Comparison of ENCODE assay signal across 29 mouse cellular contexts in the genomic region with DNA sequence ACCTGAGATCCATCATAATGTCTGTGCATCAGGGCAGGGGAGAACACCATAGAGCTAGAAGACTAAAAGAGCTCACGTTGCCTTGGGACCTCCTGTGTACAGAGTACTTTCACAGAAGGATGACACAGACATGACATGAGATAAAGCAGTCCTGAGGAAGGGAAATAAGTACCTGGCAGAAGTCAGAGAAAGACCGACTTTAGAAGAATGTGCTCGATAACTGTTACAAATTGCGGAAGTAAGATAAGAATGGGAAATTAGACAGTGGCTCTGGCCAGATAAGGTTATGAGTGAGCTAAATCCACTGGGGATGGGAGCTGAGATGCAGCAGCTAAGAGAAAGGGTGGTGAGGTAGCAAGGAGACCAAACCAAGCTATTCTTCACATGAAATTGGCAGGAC.
DNase-seq lines count a peak whose midpoint lies in the region; ATAC-seq and TF ChIP-seq lines count a peak whose summit lies in the region.
"Had no signal": no experiment of that assay in that cellular context is flagged by ENCODE, and none has a peak within 500 bp of the region (broad histone marks: within the 10 kb centered on the region; RNA-seq: fewer than 3 reads in every experiment).

No protein-coding gene starts in this region.

- H3K36me3 ChIP-seq in MEL (ENCODE audit: control insufficient read depth in 1 of 2, insufficient read depth in 2 of 2, low read length in 2 of 2) = peaks cover 0 to 18% of the 10 kb centered on the region in 2 experiments; a peak in 2 of 4 replicates
- no peaks in the 10 kb centered on the region for H3K36me3 ChIP-seq in liver, embryonic 14.5 days (replicated peaks; ENCODE audit: control insufficient read depth, insufficient read depth, low read depth)
- H3K36me3 ChIP-seq: embryonic facial prominence, embryonic 13.5 days; forebrain, embryonic 10.5 days; heart, embryonic 13.5 days; hindbrain, embryonic 12.5 days; intestine, embryonic 15.5 days; midbrain, embryonic 10.5 days; neural tube, embryonic 12.5 days had no signal

- TF ChIP-seq CTCF in MEL (IDR thresholded peaks at IDR 0.05 in 2 of 3, conservative IDR thresholded peaks at IDR 0.05 in 1 of 3; ENCODE audit: control insufficient read depth in 1 of 3, insufficient read depth in 1 of 3, low read depth in 2 of 3, low read length in 3 of 3, poor library complexity in 1 of 3, severe bottlenecking in 1 of 3) = no peak
- no peak for TF ChIP-seq CTCF in liver, embryonic 14.5 days (IDR thresholded peaks at IDR 0.05; ENCODE audit: low read depth)

- H3K27ac ChIP-seq in MEL (ENCODE audit: control insufficient read depth, low read depth, low read length) = peak overlapping the region; percentile 33; the same call in 1 of the 2 replicates
- H3K27ac ChIP-seq in liver, embryonic 14.5 days = no peak overlapping the region
- H3K27ac ChIP-seq: embryonic facial prominence, embryonic 13.5 days; forebrain, embryonic 10.5 days; heart, embryonic 13.5 days; hindbrain, embryonic 12.5 days; hindbrain, postnatal 0 days; intestine, embryonic 15.5 days; kidney, postnatal 0 days; midbrain, embryonic 10.5 days; neural tube, embryonic 12.5 days had no signal

- peak; percentile 85 for DNase-seq in MEL (ENCODE audit: low read depth, low spot score)
- DNase-seq in liver, embryonic 14.5 days (ENCODE audit: low read depth in 3 of 3, low spot score in 3 of 3) = peak in 1 of 3 experiments; percentile 6
- no peak for DNase-seq in T-cell, adult 2 months (ENCODE audit: low spot score)
- no peak for DNase-seq in cerebellum, adult 8-10 months
- no peak for DNase-seq in cerebellum, adult 9-10 months
- DNase-seq: adrenal gland, postnatal 36 days; cerebellum, adult 9-11 months; heart, postnatal 10 days; kidney, adult 2 months; lung, postnatal 4 days; right cerebral cortex, adult 18-20 months; right cerebral cortex, postnatal 4 days; thymus, adult 2 months; thymus, postnatal 4 days had no signal

- no peak overlapping the region for H3K4me2 ChIP-seq in liver, embryonic 14.5 days (ENCODE audit: low read depth)
- H3K4me2 ChIP-seq: embryonic facial prominence, embryonic 13.5 days; heart, embryonic 13.5 days; hindbrain, embryonic 12.5 days; intestine, embryonic 15.5 days; neural tube, embryonic 12.5 days had no signal

- no peak overlapping the region for H3K9ac ChIP-seq in MEL (ENCODE audit: control insufficient read depth, low read depth, low read length, poor library complexity, severe bottlenecking)
- H3K9ac ChIP-seq in liver, embryonic 14.5 days (replicated peaks) = no peak overlapping the region; the same call in 1 of the 2 replicates
- H3K9ac ChIP-seq: embryonic facial prominence, embryonic 13.5 days; heart, embryonic 13.5 days; hindbrain, embryonic 12.5 days; intestine, embryonic 15.5 days; neural tube, embryonic 12.5 days had no signal

- TF ChIP-seq EP300 in MEL (IDR thresholded peaks at IDR 0.05; ENCODE audit: low read depth in 1 of 2, low read length in 2 of 2) = peak; percentile 98 to 99
- peak; percentile 73 for TF ChIP-seq EP300 in liver, embryonic 14.5 days (IDR thresholded peaks at IDR 0.05; ENCODE audit: low read depth)

- ATAC-seq in common myeloid progenitor, adult 5-6 weeks (replicated peaks; ENCODE audit: low read depth, poor library complexity, severe bottlenecking) = peak; percentile 86
- ATAC-seq in liver, embryonic 14.5 days (ENCODE audit: insufficient read depth) = peak; percentile 73
- ATAC-seq in megakaryocyte progenitor cell, adult 5-6 weeks (replicated peaks; ENCODE audit: poor library complexity) = peak; percentile 92
- ATAC-seq: forebrain, embryonic 16.5 days; hindbrain, postnatal 0 days; intestine, embryonic 15.5 days; lung, postnatal 0 days had no signal

- H3K4me3 ChIP-seq in MEL (ENCODE audit: control insufficient read depth in 1 of 2, insufficient read depth in 1 of 2, low read depth in 2 of 2, low read length in 2 of 2) = no peak overlapping the region
- no peak overlapping the region for H3K4me3 ChIP-seq in liver, embryonic 14.5 days (ENCODE audit: insufficient read depth in 1 of 2, low read depth in 2 of 2, low read length in 2 of 2)
- H3K4me3 ChIP-seq: embryonic facial prominence, embryonic 13.5 days; forebrain, embryonic 10.5 days; heart, embryonic 13.5 days; hindbrain, embryonic 12.5 days; intestine, embryonic 15.5 days; midbrain, embryonic 10.5 days; myocyte; neural tube, embryonic 12.5 days had no signal

- no peak for TF ChIP-seq RAD21 in MEL (IDR thresholded peaks at IDR 0.05; ENCODE audit: low read depth, low read length)

- H3K27me3 ChIP-seq in MEL (ENCODE audit: control insufficient read depth in 1 of 2, insufficient read depth in 2 of 2, low read length in 2 of 2) = no peaks in the 10 kb centered on the region
- no peaks in the 10 kb centered on the region for H3K27me3 ChIP-seq in liver, embryonic 14.5 days (ENCODE audit: control insufficient read depth, insufficient read depth, low read length)
- H3K27me3 ChIP-seq: CH12.LX; heart, embryonic 13.5 days; hindbrain, embryonic 12.5 days; intestine, embryonic 15.5 days; neural tube, embryonic 12.5 days had no signal

- no peak for TF ChIP-seq POLR2A in MEL (IDR thresholded peaks at IDR 0.05; ENCODE audit: control insufficient read depth in 1 of 2, insufficient read depth in 1 of 2, low read depth in 1 of 2, low read length in 2 of 2, poor library complexity in 1 of 2)

- peaks cover 9 to 17% of the 10 kb centered on the region in 2 experiments for H3K4me1 ChIP-seq in MEL (ENCODE audit: control insufficient read depth in 1 of 2, insufficient read depth in 2 of 2, low read length in 2 of 2)
- peaks cover 6 to 10% of the 10 kb centered on the region in 2 experiments; a peak in 3 of 4 replicates for H3K4me1 ChIP-seq in liver, embryonic 14.5 days (replicated peaks; ENCODE audit: control insufficient read depth in 2 of 2, insufficient read depth in 2 of 2, low read length in 1 of 2)
- H3K4me1 ChIP-seq: forebrain, embryonic 10.5 days; heart, embryonic 13.5 days; hindbrain, embryonic 12.5 days; intestine, embryonic 15.5 days; midbrain, embryonic 10.5 days; neural tube, embryonic 12.5 days had no signal

- H3K79me2 ChIP-seq in MEL (ENCODE audit: control insufficient read depth, insufficient read depth, low read length, poor library complexity) = no peaks in the 10 kb centered on the region

- 6% methylated on average over 4 of the region's 4 CpGs for WGBS in liver, embryonic 14.5 days (ENCODE audit: insufficient replicate concordance)

- H3K9me3 ChIP-seq in MEL (replicated peaks; ENCODE audit: insufficient read depth, low read length) = no peaks in the 10 kb centered on the region
- H3K9me3 ChIP-seq in liver, embryonic 14.5 days (ENCODE audit: control insufficient read depth, low read length) = no peaks in the 10 kb centered on the region
- H3K9me3 ChIP-seq: intestine, embryonic 15.5 days; neural tube, embryonic 12.5 days had no signal

TF ChIP-seq in MEL, 35 proteins besides CTCF, POLR2A, EP300 and RAD21 (continues in another document):
- TF ChIP-seq POLR2AphosphoS2 (IDR thresholded peaks at IDR 0.05; ENCODE audit: low read length) (no peak), POLR2AphosphoS5 (IDR thresholded peaks at IDR 0.05; ENCODE audit: borderline replicate concordance, low read depth, low read length) (no peak), USF1 (IDR thresholded peaks at IDR 0.05; ENCODE audit: low read depth, low read length) (no peak), TAL1 (IDR thresholded peaks at IDR 0.05; ENCODE audit: low read length) (peak; percentile 67), E2F4 (IDR thresholded peaks at IDR 0.05; ENCODE audit: borderline replicate concordance, low read depth, low read length) (no peak), ELF1 (IDR thresholded peaks at IDR 0.05; ENCODE audit: low read depth, low read length) (0 out of 2 replicates have a peak, but pooled peaks have one; percentile 7), JUND (IDR thresholded peaks at IDR 0.05; ENCODE audit: low read depth, low read length) (peak; percentile 50; the same call in 1 of the 2 replicates), USF2 (IDR thresholded peaks at IDR 0.05; ENCODE audit: borderline replicate concordance in 1 of 2, insufficient read depth in 1 of 2, low read depth in 1 of 2, low read length in 2 of 2) (no peak), RCOR1 (IDR thresholded peaks at IDR 0.05; ENCODE audit: low read depth, low read length) (peak; percentile 92), ZNF384 (IDR thresholded peaks at IDR 0.05; ENCODE audit: low read depth, low read length) (peak; percentile 45; the same call in 1 of the 2 replicates), BHLHE40 (IDR thresholded peaks at IDR 0.05; ENCODE audit: borderline replicate concordance, low read depth, low read length) (peak; percentile 74; the same call in 1 of the 2 replicates), UBTF (IDR thresholded peaks at IDR 0.05; ENCODE audit: borderline replicate concordance, insufficient read depth, low read depth, low read length) (no peak), ZKSCAN1 (IDR thresholded peaks at IDR 0.05; ENCODE audit: low read depth, low read length) (no peak), TCF12 (IDR thresholded peaks at IDR 0.05; ENCODE audit: low read depth, low read length) (peak; percentile 98), CHD2 (IDR thresholded peaks at IDR 0.05; ENCODE audit: low read length) (peak; percentile 48; the same call in 1 of the 2 replicates), SMC3 (IDR thresholded peaks at IDR 0.05; ENCODE audit: low read depth, low read length) (no peak), MYC (IDR thresholded peaks at IDR 0.05; ENCODE audit: low read depth, low read length) (peak; percentile 85), CHD1 (IDR thresholded peaks at IDR 0.05; ENCODE audit: low read depth, low read length) (no peak), TBP (IDR thresholded peaks at IDR 0.05; ENCODE audit: low read depth, low read length) (no peak), MYB (IDR thresholded peaks at IDR 0.05; ENCODE audit: low read depth, low read length) (peak; percentile 84), NELFE (IDR thresholded peaks at IDR 0.05; ENCODE audit: low read depth, low read length) (no peak), MAFK (IDR thresholded peaks at IDR 0.05; ENCODE audit: borderline replicate concordance, low read depth, low read length) (peak; percentile 56; the same call in 1 of the 2 replicates), HCFC1 (IDR thresholded peaks at IDR 0.05; ENCODE audit: low read depth, low read length) (no peak), GATA1 (IDR thresholded peaks at IDR 0.05; ENCODE audit: low read depth, low read length) (peak; percentile 100), SIN3A (IDR thresholded peaks at IDR 0.05; ENCODE audit: low read length) (peak; percentile 78), MAZ (IDR thresholded peaks at IDR 0.05; ENCODE audit: low read depth, low read length) (0 out of 2 replicates have a peak, but pooled peaks have one; percentile 54), MAX (IDR thresholded peaks at IDR 0.05; ENCODE audit: low read length) (no peak), MEF2A (IDR thresholded peaks at IDR 0.05; ENCODE audit: extremely low read depth, insufficient replicate concordance, low read depth, low read length, poor library complexity, severe bottlenecking) (0 out of 2 replicates have a peak, but pooled peaks have one; percentile 51)
